Mouse (Mus musculus): Measurements from ENCODE around the gene Defb33. TPM values are rescaled to one million over a fixed set of nuclear protein-coding genes. Genes with fewer than 3 reads are reported as not detected.

Gene Defb33
- polyA plus RNA-seq (2017; shearing (Covaris generic)): not detected

DNA sequence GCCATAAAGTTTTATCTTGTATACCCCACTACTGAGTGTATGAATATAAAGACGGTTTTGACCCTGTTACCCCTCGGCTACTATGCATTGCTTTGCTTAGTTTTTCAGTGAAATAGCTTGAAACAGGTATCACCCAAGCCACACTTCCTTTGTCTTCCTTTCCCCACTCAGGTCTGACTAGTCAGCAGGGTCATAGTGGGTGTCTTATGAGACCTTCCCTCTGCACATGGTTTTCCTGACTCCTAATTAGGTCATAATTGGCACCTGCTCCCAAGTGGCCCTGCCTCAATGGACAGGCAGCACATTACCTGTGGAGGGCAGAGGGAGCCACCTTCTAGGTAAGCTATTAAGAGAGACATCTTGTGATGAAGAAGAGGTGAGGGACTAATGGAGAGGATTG lies at the start of gene Defb33:
Gene Defb33, plus strand, starts transcription at position 301 of the 400 bp plus-strand sequence.

DNA sequence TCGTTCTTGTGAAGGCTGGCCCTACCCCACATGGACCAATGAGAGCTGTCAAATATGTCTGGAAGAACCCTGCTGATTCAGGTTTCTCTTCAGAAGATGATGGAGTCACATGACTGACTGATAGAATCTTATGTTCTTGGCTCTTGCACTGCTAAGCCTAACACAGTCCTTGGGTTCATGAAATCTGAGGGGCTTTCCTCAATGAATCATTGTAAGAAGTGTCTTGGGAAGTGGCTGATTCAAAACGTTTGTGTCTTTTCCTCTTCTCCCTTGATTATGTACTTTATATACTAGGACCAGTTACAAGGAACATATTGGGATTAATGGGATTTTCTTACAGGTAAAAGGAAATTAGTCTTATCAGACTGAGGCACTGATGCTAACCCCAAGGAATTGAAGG lies 10.1 kb downstream of the Defb33 start, which contains the start of gene Gm15056:
Gene Gm15056, minus strand, starts transcription at position 101 of the 400 bp plus-strand sequence.

DNA sequence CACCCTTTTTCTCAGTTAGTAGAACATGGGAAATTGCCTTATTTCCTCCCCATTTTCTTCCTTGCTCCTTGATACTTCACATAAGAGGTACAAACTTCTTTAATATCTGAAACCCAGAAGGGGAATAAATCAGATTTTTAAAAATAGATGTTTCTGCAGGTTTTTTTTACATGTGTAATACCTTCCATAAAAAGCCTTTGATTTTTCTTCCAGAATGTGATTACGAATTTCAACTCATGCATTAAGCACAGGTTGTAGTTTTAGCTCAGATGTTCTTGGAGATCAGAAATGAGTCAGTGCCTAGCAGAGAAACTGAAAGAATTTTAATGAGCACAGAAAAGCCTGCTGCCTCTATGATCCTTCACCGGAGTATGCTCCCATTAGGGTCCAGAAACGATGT lies 29.5 kb downstream of the Defb33 start, which contains the start of gene Gm6040:
Gene Gm6040, minus strand, starts transcription at position 101 of the 400 bp plus-strand sequence.

DNA sequence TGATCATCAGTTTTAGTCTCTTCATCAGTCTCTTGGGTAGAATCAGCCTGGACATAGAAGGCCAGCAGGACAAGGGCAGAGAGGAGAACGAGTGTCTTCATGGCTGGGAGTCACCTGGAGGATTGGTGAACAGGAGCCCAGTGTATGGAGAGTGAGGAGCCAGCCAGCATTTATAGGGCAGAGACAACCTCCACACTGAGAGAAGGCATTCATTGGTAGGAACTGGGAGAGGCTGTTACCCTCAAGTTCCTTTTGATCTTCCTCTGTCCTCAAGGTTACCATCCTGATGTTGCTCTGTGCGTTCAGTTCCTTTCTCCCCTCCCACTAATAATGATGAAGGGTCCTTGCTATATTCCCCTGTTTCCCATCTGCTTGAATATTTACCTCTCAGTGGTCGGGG lies 52.1 kb downstream of the Defb33 start, which contains the start of gene AY761185:
Gene AY761185, minus strand, starts transcription at position 101 of the 400 bp plus-strand sequence.

Other genes starting within 250 kb of the Defb33 start
- not detected for gene Gm15056, start 10.0 kb downstream of the Defb33 start, polyA plus RNA-seq (2017; shearing (Covaris generic))
- not detected for gene Gm6040, start 29.4 kb downstream of the Defb33 start, polyA plus RNA-seq (2017; shearing (Covaris generic))
- not detected for gene AY761185, start 52.0 kb downstream of the Defb33 start, polyA plus RNA-seq (2017; shearing (Covaris generic))
- gene Defa21, start 132.9 kb downstream of the Defb33 start, polyA plus RNA-seq (2017; shearing (Covaris generic)): not detected
- not detected for gene Defa23, start 162.4 kb downstream of the Defb33 start, polyA plus RNA-seq (2017; shearing (Covaris generic))
- gene Defa35, start 172.4 kb downstream of the Defb33 start, polyA plus RNA-seq (2017; shearing (Covaris generic)): not detected
- not detected for gene Defa25, start 191.8 kb downstream of the Defb33 start, polyA plus RNA-seq (2017; shearing (Covaris generic))
- gene Gm14851, start 203.4 kb downstream of the Defb33 start, polyA plus RNA-seq (2017; shearing (Covaris generic)): not detected
- gene Defa30, start 242.0 kb downstream of the Defb33 start, polyA plus RNA-seq (2017; shearing (Covaris generic)): not detected

All from inflammation-experienced regulatory T-cells, adult 16 weeks (primary cell).